Mouse (Mus musculus): ENCODE measurements around the gene Cpeb3.

GRCm38 (mm10) chr19:37090146-37091061, 118.0 kb downstream of the Cpeb3 start:
- no peak for TF ChIP-seq CTCF (conservative IDR thresholded peaks at IDR 0.05; ENCODE audit: low read length)
- TF ChIP-seq NANOG (IDR thresholded peaks at IDR 0.05; ENCODE audit: borderline replicate concordance, low read length): no peak; the same call in 1 of the 2 replicates

Data from E14TG2a.4 (cell line).